Comparison of ENCODE assay signal across 10 mouse cellular contexts in genomic region chr1:59376557-59376956, GRCm38 (mm10).
A peak's percentile ranks its signal among the peaks of the same experiment; 100 is the strongest.
DNase-seq lines count a peak whose midpoint lies in the region; ATAC-seq lines count a peak whose summit lies in the region.
"Had no signal": no experiment of that assay in that cellular context is flagged by ENCODE, and none has a peak within 500 bp of the region (broad histone marks: within the 10 kb centered on the region; RNA-seq: fewer than 3 reads in every experiment).

No protein-coding gene starts in this region.

- WGBS in neural tube, embryonic 12.5 days, result 6% methylated on average over 3 of the region's 3 CpGs
- WGBS in hindbrain, embryonic 16.5 days, result 6% methylated on average over 3 of the region's 3 CpGs
- 7% methylated on average over 3 of the region's 3 CpGs for WGBS in neural tube, embryonic 14.5 days
- WGBS in heart, embryonic 11.5 days (ENCODE audit: insufficient replicate concordance), result 19% methylated on average over 3 of the region's 3 CpGs

- H3K27me3 ChIP-seq in neural tube, embryonic 12.5 days (replicated peaks), result no peaks in the 10 kb centered on the region
- no peaks in the 10 kb centered on the region; the same call in 1 of the 2 replicates for H3K27me3 ChIP-seq in hindbrain, embryonic 16.5 days (replicated peaks; ENCODE audit: control insufficient read depth, insufficient read depth, low read length)
- H3K27me3 ChIP-seq in neural tube, embryonic 14.5 days (ENCODE audit: control insufficient read depth, insufficient read depth, low read length), result no peaks in the 10 kb centered on the region
- peaks cover 41% of the 10 kb centered on the region for H3K27me3 ChIP-seq in heart, embryonic 11.5 days (ENCODE audit: control insufficient read depth, insufficient read depth, low read length)

- no peak overlapping the region for H3K27ac ChIP-seq in neural tube, embryonic 12.5 days
- peak overlapping the region; percentile 25; the same call in 1 of the 2 replicates for H3K27ac ChIP-seq in hindbrain, embryonic 16.5 days (ENCODE audit: low read depth, low read length)
- no peak overlapping the region; the same call in 1 of the 2 replicates for H3K27ac ChIP-seq in neural tube, embryonic 14.5 days (ENCODE audit: low read depth, low read length)
- no peak overlapping the region for H3K27ac ChIP-seq in heart, embryonic 11.5 days (ENCODE audit: low read depth, low read length)

- H3K9ac ChIP-seq in neural tube, embryonic 12.5 days, result no peak overlapping the region
- no peak overlapping the region for H3K9ac ChIP-seq in hindbrain, embryonic 16.5 days (ENCODE audit: low read depth, low read length)
- H3K9ac ChIP-seq in neural tube, embryonic 14.5 days (replicated peaks; ENCODE audit: low read depth, low read length), result no peak overlapping the region
- H3K9ac ChIP-seq in heart, embryonic 11.5 days (ENCODE audit: low read depth, low read length), result no peak overlapping the region

- ATAC-seq in neural tube, embryonic 12.5 days (ENCODE audit: low FRiP score, low read depth), result peak; percentile 65
- peak; percentile 53 for ATAC-seq in common myeloid progenitor, adult 5-6 weeks (replicated peaks; ENCODE audit: low read depth, poor library complexity, severe bottlenecking)
- ATAC-seq in hindbrain, embryonic 16.5 days, result peak; percentile 88
- ATAC-seq in neural tube, embryonic 14.5 days (ENCODE audit: low read depth), result peak; percentile 65; the same call in 1 of the 2 replicates
- ATAC-seq in heart, embryonic 11.5 days (replicated peaks; ENCODE audit: insufficient number of reproducible peaks, low FRiP score, low TSS enrichment), result no peak

- DNase-seq in neural tube, embryonic 10.5 days (ENCODE audit: extremely low spot score, low spot score), result no peak
- DNase-seq in ovary, adult 18-20 months (ENCODE audit: low spot score), result no peak
- no peak for DNase-seq in c-Kit-positive CD71-positive TER-119-positive erythroid progenitor cells, embryonic 14.5 days (ENCODE audit: low spot score)
- DNase-seq: heart, postnatal 10 days; lung, postnatal 10 days had no signal

- H3K4me1 ChIP-seq in neural tube, embryonic 12.5 days, result peaks cover 10% of the 10 kb centered on the region
- H3K4me1 ChIP-seq in hindbrain, embryonic 16.5 days (ENCODE audit: control insufficient read depth, insufficient read depth, low read depth, low read length), result no peaks in the 10 kb centered on the region
- no peaks in the 10 kb centered on the region for H3K4me1 ChIP-seq in neural tube, embryonic 14.5 days (ENCODE audit: control insufficient read depth, insufficient read depth, low read length)
- H3K4me1 ChIP-seq in heart, embryonic 11.5 days (ENCODE audit: control insufficient read depth, insufficient read depth, low read length), result peaks cover 4% of the 10 kb centered on the region; the same call in 1 of the 2 replicates

- H3K36me3 ChIP-seq in neural tube, embryonic 12.5 days, result no peaks in the 10 kb centered on the region
- no peaks in the 10 kb centered on the region for H3K36me3 ChIP-seq in hindbrain, embryonic 16.5 days (ENCODE audit: control insufficient read depth, insufficient read depth, low read length)
- no peaks in the 10 kb centered on the region for H3K36me3 ChIP-seq in neural tube, embryonic 14.5 days (ENCODE audit: control insufficient read depth, insufficient read depth, low read length)
- H3K36me3 ChIP-seq in heart, embryonic 11.5 days (ENCODE audit: control insufficient read depth, insufficient read depth, low read length), result no peaks in the 10 kb centered on the region

- H3K4me3 ChIP-seq in neural tube, embryonic 12.5 days, result no peak overlapping the region
- H3K4me3 ChIP-seq in hindbrain, embryonic 16.5 days (ENCODE audit: low read length), result no peak overlapping the region
- H3K4me3 ChIP-seq in neural tube, embryonic 14.5 days (ENCODE audit: low read depth, low read length), result no peak overlapping the region
- H3K4me3 ChIP-seq in heart, embryonic 11.5 days (ENCODE audit: low read depth, low read length), result no peak overlapping the region

- H3K4me2 ChIP-seq in neural tube, embryonic 12.5 days (replicated peaks), result peak overlapping the region; percentile 30; the same call in 1 of the 2 replicates
- H3K4me2 ChIP-seq in hindbrain, embryonic 16.5 days (ENCODE audit: low read length), result peak overlapping the region; percentile 8; the same call in 1 of the 2 replicates
- H3K4me2 ChIP-seq in neural tube, embryonic 14.5 days (ENCODE audit: low read depth, low read length), result no peak overlapping the region
- no peak overlapping the region for H3K4me2 ChIP-seq in heart, embryonic 11.5 days

- H3K9me3 ChIP-seq in neural tube, embryonic 12.5 days, result peaks cover 6% of the 10 kb centered on the region; the same call in 1 of the 2 replicates
- H3K9me3 ChIP-seq in hindbrain, embryonic 16.5 days (ENCODE audit: control insufficient read depth, low read length), result no peaks in the 10 kb centered on the region; the same call in 1 of the 2 replicates
- H3K9me3 ChIP-seq in neural tube, embryonic 14.5 days (ENCODE audit: control insufficient read depth, low read length), result no peaks in the 10 kb centered on the region
- H3K9me3 ChIP-seq in heart, embryonic 11.5 days (replicated peaks; ENCODE audit: control insufficient read depth, low read length), result no peaks in the 10 kb centered on the region

Comparison
In these comparisons a context has a peak if more than half of its experiments do, and no peak if none do; other contexts are left out.
1. H3K4me2 ChIP-seq: peak in neural tube, embryonic 12.5 days (single experiment) and hindbrain, embryonic 16.5 days (single experiment); none in neural tube, embryonic 14.5 days (single experiment) and heart, embryonic 11.5 days (single experiment).